Mouse (Mus musculus): Measurements from ENCODE around the gene Tm4sf19.

Tm4sf19 gene

DNA sequence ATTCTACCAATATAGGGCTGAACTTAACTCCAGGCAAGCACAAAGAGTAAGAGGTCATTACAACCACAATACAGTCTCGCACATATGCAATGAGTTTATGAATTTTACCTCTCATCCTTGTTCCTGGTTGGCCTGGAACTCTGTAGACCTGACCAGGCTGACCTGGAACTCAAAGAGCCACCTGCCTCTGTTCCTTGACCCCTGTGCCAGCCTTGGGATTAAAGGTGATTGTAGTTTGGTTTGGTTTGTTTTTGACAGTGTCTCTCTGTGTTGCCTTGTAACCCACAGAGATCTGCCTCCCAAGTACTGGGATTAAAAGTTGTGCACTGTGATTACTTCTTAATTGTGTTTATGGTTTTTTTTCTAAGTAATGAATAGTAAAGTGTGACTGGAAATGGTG lies 56.5 kb downstream of the Tm4sf19 start:
- in situ Hi-C loops (cut with MboI; ENCODE audit: low pct_unique_long_range_greater_than_20kb in 1 of 2, low sequenced_read_pairs in 2 of 2, unreplicated experiment in 1 of 2), result no loop called here

All from mouse embryonic stem cell (cell line).